Mouse (Mus musculus): ENCODE results near the gene Dgke.

DNA sequence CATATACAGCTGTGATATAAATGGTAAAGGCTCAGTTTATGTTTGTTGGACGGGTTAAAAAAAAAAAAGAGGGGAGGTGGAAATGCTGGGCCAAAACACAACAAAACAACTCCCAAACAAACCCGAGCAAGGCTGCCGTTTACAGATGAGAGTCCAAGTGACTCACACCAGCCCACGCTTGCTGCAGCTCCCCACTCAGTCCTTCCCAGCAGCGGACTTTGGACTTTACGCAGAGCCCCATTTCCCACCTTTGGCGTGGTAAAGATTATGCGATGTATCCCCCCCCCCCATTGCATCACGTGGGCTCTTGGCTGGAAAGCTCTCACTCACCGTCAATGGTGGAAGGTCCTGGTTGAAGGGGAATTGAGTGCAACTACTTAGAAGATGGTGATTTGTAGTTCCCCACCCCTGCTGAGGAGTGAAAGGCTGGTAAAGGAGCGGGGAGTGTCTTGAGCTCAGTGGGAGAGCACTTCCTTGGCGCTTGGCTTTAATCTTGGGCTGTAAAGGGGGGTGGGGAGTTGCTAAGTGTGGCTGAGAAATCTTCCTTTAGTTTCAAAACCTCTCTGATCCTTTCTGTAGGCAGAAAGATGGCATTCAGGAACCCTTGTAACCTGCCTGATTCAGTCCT, 40.6 kb upstream of the Dgke start:
- TF ChIP-seq CTCF (IDR thresholded peaks at IDR 0.05; ENCODE audit: low read depth, low read length), result no peak
- no peak for TF ChIP-seq TAL1 (conservative IDR thresholded peaks at IDR 0.05; ENCODE audit: low read depth, low read length)
- TF ChIP-seq GATA1 (IDR thresholded peaks at IDR 0.05; ENCODE audit: borderline replicate concordance, low read length), result no peak
- TF ChIP-seq POLR2AphosphoS5 (IDR thresholded peaks at IDR 0.05; ENCODE audit: insufficient replicate concordance, low read depth, low read length), result no peak
- TF ChIP-seq GATA2 (IDR thresholded peaks at IDR 0.05; ENCODE audit: borderline replicate concordance, low read depth, low read length), result no peak

All from G1E (cell line).